Mouse (Mus musculus): Measurements from ENCODE around the gene Mmp14.

The Mmp14 gene

DNA sequence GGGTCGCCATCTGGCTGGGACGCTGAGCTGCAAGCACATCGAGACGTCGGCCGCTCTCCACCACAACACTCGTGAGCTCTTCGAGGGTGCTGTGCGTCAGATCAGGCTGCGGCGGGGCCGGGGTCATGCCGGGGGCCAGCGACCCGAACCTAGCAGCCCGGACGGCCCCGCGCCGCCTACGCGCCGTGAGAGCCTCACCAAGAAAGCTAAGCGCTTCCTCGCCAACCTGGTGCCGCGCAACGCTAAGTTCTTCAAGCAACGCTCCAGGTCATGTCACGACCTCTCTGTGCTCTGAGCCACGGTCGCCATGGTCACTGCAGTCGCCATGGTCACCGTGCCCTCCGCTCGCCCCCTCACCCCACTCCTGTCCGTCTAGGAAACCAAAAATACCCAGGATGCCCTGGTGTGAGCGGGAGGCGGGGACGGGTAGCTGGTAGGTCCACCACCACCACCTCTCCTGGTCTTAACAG lies 48.1 kb downstream of the Mmp14 start:
- no peak for DNase-seq

DNA sequence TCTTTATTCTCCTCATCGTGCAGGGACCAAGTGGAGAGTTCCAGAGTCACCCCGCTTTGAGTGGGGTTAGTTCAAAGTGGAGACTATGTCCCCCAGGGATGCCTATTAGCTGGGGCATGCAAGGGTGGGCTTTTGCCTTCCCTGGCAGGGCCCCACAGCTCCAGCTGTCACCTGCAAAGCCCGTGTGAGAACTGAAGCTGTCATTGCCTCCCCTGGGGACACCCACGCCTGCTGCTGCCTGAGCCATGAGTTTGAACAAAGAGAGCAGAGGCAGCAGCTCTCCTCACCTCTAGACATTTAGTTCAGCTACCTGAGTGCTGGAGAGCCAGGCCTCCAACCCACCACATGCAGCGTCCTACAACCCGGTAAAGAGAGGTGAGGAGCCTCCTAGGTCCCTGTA lies 49.3 kb downstream of the Mmp14 start:
- DNase-seq, result no peak

DNA sequence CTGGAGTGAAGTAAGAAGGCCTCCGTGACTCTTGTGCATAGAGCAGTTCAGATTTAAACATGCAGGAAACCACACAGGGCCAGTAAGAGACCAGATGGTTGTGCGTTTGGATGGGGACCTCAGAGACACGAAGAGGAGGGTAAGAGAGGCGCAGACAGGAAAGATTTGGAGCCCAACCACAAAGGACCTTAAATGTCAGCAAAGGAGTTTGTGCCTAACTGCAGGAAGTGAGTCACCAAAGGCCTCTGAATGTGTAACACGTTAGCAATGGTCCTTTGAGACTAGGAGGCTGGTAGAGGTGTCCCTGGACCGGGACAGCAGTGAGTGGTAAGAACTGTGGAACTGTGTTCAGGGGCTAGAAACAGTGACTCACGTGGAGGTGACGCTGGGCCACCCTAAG lies 50.0 kb downstream of the Mmp14 start:
- no peak for DNase-seq

DNA sequence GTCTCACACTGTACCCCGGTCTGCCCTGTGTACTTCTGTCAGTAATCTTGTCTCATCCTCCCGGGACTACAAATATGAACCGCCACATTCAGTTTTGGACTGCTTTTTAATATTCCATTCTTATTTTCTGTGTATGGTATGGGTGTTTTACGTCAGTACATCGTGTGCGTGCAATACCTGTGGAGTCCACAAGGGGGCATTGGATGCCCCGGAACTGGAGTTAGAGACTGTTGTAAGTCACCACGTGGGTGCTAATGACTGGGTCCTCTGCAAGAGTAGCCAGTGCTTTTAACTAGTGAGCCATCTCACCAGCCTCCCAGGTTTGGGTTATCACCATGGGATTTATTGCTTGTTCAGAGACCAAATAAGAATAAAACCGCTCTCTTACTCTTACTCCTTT lies 51.1 kb downstream of the Mmp14 start:
- no peak for DNase-seq

DNA sequence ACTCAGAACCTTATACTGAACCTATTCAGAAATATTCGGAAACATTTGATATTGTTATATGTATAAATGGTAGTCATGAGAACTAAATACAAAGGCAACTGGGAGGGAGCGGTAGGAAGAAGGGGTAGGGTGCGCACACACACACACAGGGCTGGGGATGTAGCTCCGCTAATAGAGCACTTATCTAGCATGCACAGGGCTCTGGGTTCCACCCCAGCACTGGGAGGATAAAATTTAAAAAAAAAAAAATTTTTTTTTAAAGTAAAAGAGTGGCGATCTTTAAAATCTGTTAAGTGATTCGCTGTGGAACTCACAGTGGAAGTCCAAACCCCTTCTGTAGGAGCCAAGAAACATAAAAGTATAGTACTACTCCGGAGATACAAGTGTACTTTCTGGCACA lies 54.5 kb downstream of the Mmp14 start:
- DNase-seq, result no peak

DNA sequence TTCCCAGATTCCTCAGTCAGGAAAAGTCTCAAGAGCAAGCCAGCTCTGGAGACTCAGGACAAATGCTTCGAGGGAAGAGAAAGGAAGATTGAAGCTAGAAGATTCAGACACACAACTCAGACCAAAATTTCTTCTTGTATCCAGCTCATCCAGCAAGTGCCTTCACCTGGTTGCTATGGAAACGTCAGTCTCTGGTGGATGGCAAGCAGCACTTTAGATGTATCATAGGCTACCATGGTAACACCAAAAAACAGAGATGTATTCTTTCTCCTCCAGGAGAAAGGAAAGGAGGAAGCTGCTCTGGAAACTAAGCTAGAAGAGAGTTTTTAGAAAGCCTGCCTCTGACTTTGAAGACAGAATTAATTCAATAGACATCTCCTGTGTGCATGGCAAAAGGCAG lies 56.3 kb downstream of the Mmp14 start:
- no peak for DNase-seq

DNA sequence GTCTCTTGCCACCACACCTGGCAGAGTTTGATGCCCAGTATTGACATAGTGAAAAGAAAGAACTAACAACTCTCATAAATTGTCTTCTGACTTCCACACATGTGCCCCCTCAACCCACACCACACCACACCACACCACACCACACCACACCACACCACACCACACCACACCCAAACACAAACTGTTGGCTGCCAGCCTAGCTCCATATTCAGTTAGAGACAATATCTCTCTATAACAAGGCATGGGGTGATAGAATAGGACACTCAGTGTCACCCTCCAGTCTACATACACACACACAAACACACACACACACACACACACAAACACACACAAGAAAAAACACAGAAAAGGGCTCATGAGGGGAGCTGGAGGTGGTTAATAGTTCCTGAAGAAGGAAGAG lies 56.9 kb downstream of the Mmp14 start:
- no peak for DNase-seq

DNA sequence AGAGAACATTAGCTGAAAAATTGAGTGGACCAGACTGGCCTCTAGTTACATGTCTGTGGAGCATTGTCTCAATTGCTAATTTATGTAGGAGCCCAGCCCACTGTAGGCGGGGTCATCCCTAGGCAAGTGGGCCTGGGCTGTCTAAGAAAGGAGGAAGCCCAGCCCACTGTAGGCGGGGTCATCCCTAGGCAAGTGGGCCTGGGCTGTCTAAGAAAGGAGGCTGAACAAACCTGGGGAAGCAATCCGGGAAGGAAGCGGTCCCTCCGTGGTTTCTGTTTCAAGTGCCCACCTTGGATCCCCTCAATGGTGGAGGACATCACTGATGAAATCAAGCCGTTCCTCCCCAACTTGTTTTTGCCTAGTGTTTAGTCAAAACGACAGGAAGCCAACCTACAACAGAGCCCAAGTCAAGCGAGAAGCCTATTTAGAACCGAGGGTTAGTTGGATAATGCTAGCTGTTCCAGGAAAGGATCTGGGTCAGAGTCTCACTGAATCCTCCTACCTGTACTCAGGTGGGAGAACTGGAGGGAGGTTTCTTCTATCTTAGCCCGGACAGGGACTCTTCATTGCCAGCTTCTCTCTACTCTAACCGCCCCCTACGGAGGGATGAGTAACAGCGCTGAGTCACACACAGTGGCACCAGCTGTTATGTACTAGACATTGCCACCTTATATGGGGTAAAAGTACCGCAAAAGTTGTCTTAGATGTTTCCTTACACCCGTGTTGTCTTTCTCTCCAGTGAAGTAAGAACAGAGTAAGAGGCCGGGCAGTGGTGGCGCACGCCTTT lies 61.1 kb downstream of the Mmp14 start:
- no peak for DNase-seq

DNA sequence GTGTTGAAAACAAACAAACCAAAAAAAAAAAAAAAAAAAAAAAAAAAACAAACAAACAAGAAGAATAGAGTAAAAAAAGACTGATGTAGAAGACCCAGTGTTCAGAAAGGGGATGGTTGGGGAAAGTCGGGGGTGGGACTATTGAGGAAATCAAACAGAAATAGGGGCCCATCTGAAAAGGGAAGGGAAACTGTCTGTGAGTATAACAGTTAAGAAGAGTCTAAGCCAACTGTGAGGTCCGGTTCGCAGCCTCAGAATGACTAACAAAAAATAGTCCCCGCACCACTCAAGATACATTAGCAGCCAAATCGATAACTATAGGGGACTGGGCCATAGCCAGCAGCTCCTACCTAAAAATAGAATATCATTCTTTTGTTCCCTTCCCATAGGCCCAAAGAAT lies 61.8 kb downstream of the Mmp14 start:
- DNase-seq, result no peak

DNA sequence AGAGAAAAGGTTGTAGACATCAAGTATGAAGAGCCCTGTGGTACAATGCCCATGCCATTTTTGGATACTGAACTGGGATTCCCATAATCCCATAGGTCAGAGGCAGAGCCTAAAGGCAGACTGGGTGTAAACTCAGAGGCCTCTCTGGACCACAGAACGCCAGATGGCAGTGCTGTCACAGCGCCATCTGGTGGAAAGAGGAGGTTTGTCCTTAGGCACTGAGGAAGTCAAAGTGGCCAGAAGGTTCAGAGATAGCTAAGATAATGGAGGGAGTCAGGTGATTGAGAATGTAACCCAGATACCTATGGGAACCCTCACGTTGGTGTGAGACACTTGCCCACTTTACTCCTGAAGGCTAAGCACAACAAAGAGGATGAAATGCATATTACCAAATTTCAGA lies 62.8 kb downstream of the Mmp14 start:
- peak; percentile 71 for DNase-seq
